Mouse (Mus musculus) C3H10T1/2 (cell line): ENCODE data around the gene Gbx1. TPM values are rescaled to one million over a fixed set of nuclear protein-coding genes. Genes with fewer than 3 reads are reported as not detected.

ENCODE experiments used
- polyA plus RNA-seq, 2 experiments: library from polyadenylated mRNA; unstranded; fragments of >200 nt; fragmentation: generic; extraction: Trizol; gene quantifications; one replicate each; pipeline ENCODE4 v1.2.1; 2012; ENCODE audit warnings: missing spikeins in 2 of 2

Gene Gbx1
- polyA plus RNA-seq: under 1 TPM; 0.01 to 0.08 TPM

GRCm38 (mm10) chr5:24526889-24527230 lies at the start of gene Gbx1:
TSS of gene Gbx1 (minus strand) at chr5:24527202.

GRCm38 (mm10) chr5:24556709-24557108 lies 29.7 kb upstream of the Gbx1 start, which contains the start of gene 4931409K22Rik:
TSS of gene 4931409K22Rik (minus strand) at chr5:24556809.

GRCm38 (mm10) chr5:24540387-24541143 lies 13.6 kb upstream of the Gbx1 start, which contains the start of gene Asb10:
TSS of gene Asb10 (minus strand) at chr5:24540978.

Other genes starting within 250 kb of the Gbx1 start
- 1 to 10 TPM in 1 of 2 experiments, under 1 TPM in 1; 0.64 to 1.5 TPM for gene Kcnh2, start 175.6 kb downstream of the Gbx1 start, polyA plus RNA-seq
- under 1 TPM; 0.12 to 0.16 TPM for gene Nos3, start 162.4 kb downstream of the Gbx1 start, polyA plus RNA-seq
- under 1 TPM; 0.05 to 0.07 TPM for gene Atg9b, start 135.1 kb downstream of the Gbx1 start, polyA plus RNA-seq
- 10 to 100 TPM; 37.0 to 55.6 TPM for gene Abcb8, start 133.5 kb downstream of the Gbx1 start, polyA plus RNA-seq
- under 1 TPM; 0.05 to 0.72 TPM for gene Asic3, start 113.8 kb downstream of the Gbx1 start, polyA plus RNA-seq
- gene Cdk5, start 103.7 kb downstream of the Gbx1 start, polyA plus RNA-seq: 10 to 100 TPM; 35.5 to 47.7 TPM
- 10 to 100 TPM; 42.0 to 81.7 TPM for gene Slc4a2, start 103.4 kb downstream of the Gbx1 start, polyA plus RNA-seq
- gene Fastk, start 81.9 kb downstream of the Gbx1 start, polyA plus RNA-seq: 10 to 100 TPM; 71.2 to 86.2 TPM
- 10 to 100 TPM; 15.6 to 24.7 TPM for gene Tmub1, start 79.3 kb downstream of the Gbx1 start, polyA plus RNA-seq
- 10 to 100 TPM; 87.5 to 91.0 TPM for gene Agap3, start 75.0 kb downstream of the Gbx1 start, polyA plus RNA-seq
- under 1 TPM in 1 of 2 experiments, not detected in 1; 0.12 TPM for gene Asb10, start 13.8 kb upstream of the Gbx1 start, polyA plus RNA-seq
- gene 4931409K22Rik, start 29.6 kb upstream of the Gbx1 start, polyA plus RNA-seq: under 1 TPM in 1 of 2 experiments, not detected in 1; 0.02 TPM
- 10 to 100 TPM; 45.7 to 72.5 TPM for gene Abcf2, start 50.3 kb upstream of the Gbx1 start, polyA plus RNA-seq
- gene Chpf2, start 59.5 kb upstream of the Gbx1 start, polyA plus RNA-seq: 10 to 100 TPM; 13.6 to 31.3 TPM
- gene Smarcd3, start 97.2 kb upstream of the Gbx1 start, polyA plus RNA-seq: 100 to 1,000 TPM in 1 of 2 experiments, 10 to 100 TPM in 1; 45.0 to 101 TPM
- 10 to 100 TPM in 1 of 2 experiments, 1 to 10 TPM in 1; 6.4 to 56.8 TPM for gene Nub1, start 158.3 kb upstream of the Gbx1 start, polyA plus RNA-seq
- under 1 TPM in 1 of 2 experiments, not detected in 1; 0.38 TPM for gene Wdr86, start 203.5 kb upstream of the Gbx1 start, polyA plus RNA-seq
- 1 to 10 TPM in 1 of 2 experiments, under 1 TPM in 1; 0.94 to 4.4 TPM for gene Crygn, start 230.8 kb upstream of the Gbx1 start, polyA plus RNA-seq